Mouse (Mus musculus) intestine, postnatal 0 days (tissue): ENCODE data around the gene Acsl3. TPM values are rescaled to one million over a fixed set of nuclear protein-coding genes. Genes with fewer than 3 reads are reported as not detected.
A peak's percentile ranks its signal among the peaks of the same experiment; 100 is the strongest.

ENCODE experiments used
- ATAC-seq: fragments of 200-750 bp; cut with Nextera tagmentation; 2 replicates; pipeline ENCODE4 v1.8.0; 2017; ENCODE audit warnings: mild to moderate bottlenecking, moderate TSS enrichment, moderate library complexity
- H3K27ac ChIP-seq: fragments of 300-500 bp; sonication (generic); 2 replicates; pipeline ENCODE4 v1.5.1; 2014; ENCODE audit warnings: mild to moderate bottlenecking, low read depth, low read length, moderate library complexity
- H3K27me3 ChIP-seq: fragments of 300-500 bp; sonication (generic); replicated peaks from 2 replicates; pipeline ENCODE4 v1.6.1; 2014; ENCODE audit warnings: low read length, mixed read lengths; ENCODE audit not compliant: control insufficient read depth, insufficient read depth
- H3K36me3 ChIP-seq: fragments of 300-500 bp; sonication (generic); 2 replicates; pipeline ENCODE4 v1.6.1; 2014; ENCODE audit warnings: mild to moderate bottlenecking, moderate library complexity; ENCODE audit not compliant: control insufficient read depth, insufficient read depth
- H3K4me1 ChIP-seq: fragments of 300-500 bp; sonication (generic); replicated peaks from 2 replicates; pipeline ENCODE4 v1.6.1; 2014; ENCODE audit warnings: antibody characterized with exemption, low read length, mixed read lengths; ENCODE audit not compliant: control insufficient read depth, insufficient read depth
- H3K4me2 ChIP-seq: fragments of 300-500 bp; sonication (generic); replicated peaks from 2 replicates; pipeline ENCODE4 v1.6.1; 2014; ENCODE audit warnings: low read depth, mild to moderate bottlenecking, moderate library complexity
- H3K4me3 ChIP-seq: fragments of 300-500 bp; sonication (generic); 2 replicates; pipeline ENCODE4 v1.5.1; 2014; ENCODE audit warnings: low read depth, low read length
- H3K9ac ChIP-seq: fragments of 300-500 bp; sonication (generic); 2 replicates; pipeline ENCODE4 v1.6.1; 2014; ENCODE audit warnings: mild to moderate bottlenecking, low read depth, low read length
- H3K9me3 ChIP-seq: fragments of 300-500 bp; sonication (generic); 2 replicates; pipeline ENCODE4 v1.6.1; 2016; ENCODE audit warnings: mixed run types; ENCODE audit not compliant: control insufficient read depth
- CTCF ChIP-seq: sonication (generic); IDR thresholded peaks from 2 replicates; pipeline ENCODE4 v1.5.1; 2016; ENCODE audit warnings: low read depth, mild to moderate bottlenecking, control low read depth, antibody characterized with exemption, moderate library complexity
- WGBS: fragments of 180-500 bp; shearing (Covaris S2); extraction: QIAGEN DNeasy Blood & Tissue Kit; methylation state at CpG from one replicate; pipeline ENCODE4 v1.1.7; 2014; 5-methylcytosine and 5-hydroxymethylcytosine counted together
- polyA plus RNA-seq: library from polyadenylated mRNA; unstranded; fragments of >200 nt; fragmentation: Nextera tagmentation; extraction: Ambion mirVana; gene quantifications from 2 replicates; pipeline ENCODE4 v1.2.1, GENCODE M21; 2015

The Acsl3 gene
- polyA plus RNA-seq, 1 experiment from 2014 or later = 75.2 TPM

GRCm38 (mm10) chr1:78707280-78707679 lies 49.7 kb downstream of the Acsl3 start:
- no peak overlapping the region for H3K9ac ChIP-seq
- ATAC-seq = no peak
- H3K27ac ChIP-seq = no peak overlapping the region
- H3K4me2 ChIP-seq = no peak overlapping the region
- TF ChIP-seq CTCF = peak; percentile 51
- H3K4me3 ChIP-seq = no peak overlapping the region
- WGBS = 70% methylated on average over 4 of the region's 4 CpGs
- H3K36me3 ChIP-seq = peaks cover 31% of the 10 kb centered on the region
- no peaks in the 10 kb centered on the region for H3K4me1 ChIP-seq
- H3K9me3 ChIP-seq = no peaks in the 10 kb centered on the region
- H3K27me3 ChIP-seq = no peaks in the 10 kb centered on the region

GRCm38 (mm10) chr1:78710026-78710425 lies 52.4 kb downstream of the Acsl3 start:
- H3K9ac ChIP-seq = no peak overlapping the region

GRCm38 (mm10) chr1:78710613-78711329 lies 53.1 kb downstream of the Acsl3 start:
- Histone ChIP-seq H3K36me3 (peaks cover under 1% of the 10 kb centered on the region; the same call in 1 of the 2 replicates), H3K4me1 (no peaks in the 10 kb centered on the region), H3K27me3 (no peaks in the 10 kb centered on the region), H3K9me3 (no peaks in the 10 kb centered on the region), H3K4me2 (no peak overlapping the region), H3K9ac (no peak overlapping the region), H3K4me3 (no peak overlapping the region), H3K27ac (no peak overlapping the region)
- 80% methylated on average over 5 of the region's 5 CpGs for WGBS
- ATAC-seq = no peak
- TF ChIP-seq CTCF = no peak

More at GRCm38 (mm10) chr1:78710026-78710425, 52.4 kb downstream of the Acsl3 start:
- H3K4me1 ChIP-seq = no peaks in the 10 kb centered on the region
- H3K36me3 ChIP-seq = peaks cover 8% of the 10 kb centered on the region
- H3K9me3 ChIP-seq = no peaks in the 10 kb centered on the region
- no peak for TF ChIP-seq CTCF
- H3K27ac ChIP-seq = no peak overlapping the region
- no peak overlapping the region for H3K4me2 ChIP-seq
- H3K4me3 ChIP-seq = no peak overlapping the region
- ATAC-seq = no peak
- H3K27me3 ChIP-seq = no peaks in the 10 kb centered on the region

- TF ChIP-seq CTCF = peak; percentile 98
- WGBS = 12% methylated on average over 17 of the region's 17 CpGs
- Histone ChIP-seq H3K9me3 (no peaks in the 10 kb centered on the region), H3K36me3 (no peaks in the 10 kb centered on the region), H3K9ac (no peak overlapping the region), H3K27ac (no peak overlapping the region), H3K4me1 (no peaks in the 10 kb centered on the region), H3K4me2 (no peak overlapping the region), H3K27me3 (no peaks in the 10 kb centered on the region), H3K4me3 (no peak overlapping the region)
- no peak for ATAC-seq
These were observed 67.0 kb downstream of the Acsl3 start for GRCm38 (mm10) chr1:78724458-78725190.

- H3K36me3 ChIP-seq = no peaks in the 10 kb centered on the region
- no peaks in the 10 kb centered on the region for H3K4me1 ChIP-seq
- H3K27me3 ChIP-seq = no peaks in the 10 kb centered on the region
- H3K4me2 ChIP-seq = no peak overlapping the region
- H3K4me3 ChIP-seq = no peak overlapping the region
- H3K27ac ChIP-seq = no peak overlapping the region
- no peak for TF ChIP-seq CTCF
- ATAC-seq = no peak
- H3K9ac ChIP-seq = no peak overlapping the region
- 52% methylated on average over 3 of the region's 3 CpGs for WGBS
- H3K9me3 ChIP-seq = no peaks in the 10 kb centered on the region
These were observed 67.5 kb downstream of the Acsl3 start for GRCm38 (mm10) chr1:78725191-78725490.

- H3K4me3 ChIP-seq = no peak overlapping the region
- peak; percentile 63 for TF ChIP-seq CTCF
- H3K9me3 ChIP-seq = no peaks in the 10 kb centered on the region
- 63% methylated on average over 6 of the region's 6 CpGs for WGBS
- H3K4me2 ChIP-seq = no peak overlapping the region
- no peak overlapping the region for H3K9ac ChIP-seq
- H3K4me1 ChIP-seq = no peaks in the 10 kb centered on the region
- no peak for ATAC-seq
- no peak overlapping the region for H3K27ac ChIP-seq
- no peaks in the 10 kb centered on the region for H3K36me3 ChIP-seq
- H3K27me3 ChIP-seq = no peaks in the 10 kb centered on the region
These were observed 68.1 kb downstream of the Acsl3 start for GRCm38 (mm10) chr1:78725617-78726223.
